Mouse (Mus musculus) gonadal fat pad, adult 2 months (tissue): ENCODE measurements around the gene Gm21828. TPM values are rescaled to one million over a fixed set of nuclear protein-coding genes. Genes with fewer than 3 reads are reported as not detected.
"Not testable (repeated sequence)": the region's sequence is repeated elsewhere in the genome, so short reads cannot be mapped to it uniquely, and the experiment has no call there.

Experiments
- DNase-seq: peaks from one replicate; pipeline ENCODE4 v3.0.0-alpha.2; 2012; ENCODE audit warnings: low read depth
- polyA plus RNA-seq: library from polyadenylated mRNA; depleted of rRNA; stranded (reverse); fragments of >200 nt; gene quantifications from 2 replicates; pipeline ENCODE4 v1.2.3, GENCODE M21; 2012; rRNA removed

Gm21828 gene
- polyA plus RNA-seq = not detected in 2 replicates

GRCm38 (mm10) chrY:13223828-13224227, at the start of gene Gm21828:
Gene Gm21828 (minus strand): TSS chrY:13223928.
- not testable (repeated sequence) for DNase-seq

DNA sequence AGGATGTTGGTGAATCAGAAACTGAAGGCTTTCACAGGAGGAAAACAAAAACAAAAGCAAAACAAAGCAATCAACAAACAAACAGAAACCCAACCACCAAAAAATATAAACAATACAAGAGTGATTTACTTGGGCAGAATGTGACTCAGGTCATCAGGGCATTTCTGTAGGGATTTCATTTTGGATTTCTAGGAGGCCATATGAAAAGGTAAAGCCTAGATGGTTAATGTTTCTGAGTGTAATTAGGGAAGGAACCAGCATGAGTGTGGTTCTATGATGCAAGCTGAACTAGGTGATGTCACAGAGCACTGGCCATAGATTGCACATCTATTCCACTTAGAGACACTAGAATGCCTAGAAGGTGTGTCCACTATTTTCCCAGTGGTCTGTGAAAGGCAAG, 28.4 kb upstream of the Gm21828 start, which contains the start of the genes Gm21440 and Gm21454:
Gene Gm21440, plus strand, starts transcription at position 301 of the 400 bp plus-strand sequence.
Gene Gm21454, plus strand, starts transcription at position 352 of the 400 bp plus-strand sequence.
- not testable (repeated sequence) for DNase-seq

Other genes starting within 250 kb of the Gm21828 start
- gene Gm20807, start 181.0 kb downstream of the Gm21828 start, polyA plus RNA-seq = not detected in 2 replicates
- not detected in 2 replicates for gene Gm21891, start 90.4 kb downstream of the Gm21828 start, polyA plus RNA-seq
- not detected in 2 replicates for gene Gm21425, start 62.0 kb downstream of the Gm21828 start, polyA plus RNA-seq
- not detected in 2 replicates for gene Gm21440, start 28.5 kb upstream of the Gm21828 start, polyA plus RNA-seq
- gene Gm21454, start 28.5 kb upstream of the Gm21828 start, polyA plus RNA-seq = not detected in 2 replicates
- gene Gm21725, start 125.1 kb upstream of the Gm21828 start, polyA plus RNA-seq = not detected in 2 replicates
- not detected in 2 replicates for gene Gm21866, start 241.7 kb upstream of the Gm21828 start, polyA plus RNA-seq